Mouse (Mus musculus): Measurements from ENCODE around the gene Eci2. TPM values are rescaled to one million over a fixed set of nuclear protein-coding genes. Genes with fewer than 3 reads are reported as not detected.
"Not testable (repeated sequence)": the region's sequence is repeated elsewhere in the genome, so short reads cannot be mapped to it uniquely, and the experiment has no call there.

Eci2 gene
- polyA plus RNA-seq, 1 experiment from 2014 or later, result 96.4 TPM

DNA sequence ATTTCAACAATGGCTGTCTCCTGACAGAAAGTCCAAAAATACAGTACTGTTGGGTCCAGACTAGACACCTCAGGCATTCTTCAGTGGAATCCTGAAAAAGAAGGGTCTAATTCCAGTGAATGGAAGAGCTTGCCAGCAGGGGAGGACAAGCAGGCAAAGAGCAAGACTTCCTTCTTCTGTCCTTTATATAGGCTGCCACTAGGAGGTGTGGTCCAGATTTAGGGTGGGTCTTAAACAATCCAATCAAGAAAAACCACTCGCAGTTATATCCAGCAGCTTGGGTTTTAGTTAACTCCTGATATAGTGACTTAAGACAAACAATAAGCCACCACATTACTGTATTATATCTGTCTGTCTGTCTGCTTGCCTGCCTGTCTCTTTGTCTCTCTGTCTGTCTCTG, 53.1 kb downstream of the Eci2 start:
- WGBS, result 86% methylated on average over 1 of the region's 1 CpGs
- no peak for ATAC-seq (ENCODE audit: low read depth)
- H3K4me2 ChIP-seq (ENCODE audit: low read depth, low read length), result no peak overlapping the region

DNA sequence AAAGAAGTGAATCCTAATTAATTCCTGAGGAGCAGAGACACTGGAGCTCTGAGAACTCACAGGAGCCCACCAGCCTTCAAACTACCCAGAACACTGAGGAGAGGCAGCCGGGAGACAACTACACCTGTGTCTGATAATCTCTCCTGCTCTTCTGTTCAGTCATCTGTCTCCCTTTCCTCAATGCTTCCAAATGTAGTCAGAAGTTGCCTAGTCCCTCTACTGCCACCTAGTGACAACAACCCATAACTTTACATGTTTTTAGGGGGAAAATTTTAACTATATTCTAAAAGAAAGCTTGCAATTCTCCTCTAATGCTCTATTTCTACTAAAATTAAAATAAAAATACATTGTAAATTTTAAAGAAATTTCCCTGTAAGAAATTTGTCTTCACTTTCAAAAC, 53.7 kb downstream of the Eci2 start:
- no peak overlapping the region for H3K9ac ChIP-seq (replicated peaks; ENCODE audit: low read depth, low read length)
- H3K9me3 ChIP-seq (ENCODE audit: control insufficient read depth, low read length), result no peaks in the 10 kb centered on the region
- H3K4me2 ChIP-seq (ENCODE audit: low read depth, low read length), result no peak overlapping the region
- no peak for ATAC-seq (ENCODE audit: low read depth)
- no peak overlapping the region for H3K4me3 ChIP-seq (ENCODE audit: low read depth, low read length)
- no peaks in the 10 kb centered on the region for H3K27me3 ChIP-seq (ENCODE audit: control insufficient read depth, insufficient read depth, low read length)
- H3K4me1 ChIP-seq (ENCODE audit: control insufficient read depth, insufficient read depth, low read length), result no peaks in the 10 kb centered on the region
- H3K27ac ChIP-seq (ENCODE audit: low read depth, low read length), result no peak overlapping the region
- WGBS, result 55% methylated on average over 1 of the region's 1 CpGs
- H3K36me3 ChIP-seq (ENCODE audit: control insufficient read depth, insufficient read depth, low read length), result peaks cover 14% of the 10 kb centered on the region

More for the DNA sequence above, 53.1 kb downstream of the Eci2 start:
- no peak overlapping the region for H3K4me3 ChIP-seq (ENCODE audit: low read depth, low read length)
- H3K9me3 ChIP-seq (ENCODE audit: control insufficient read depth, low read length), result no peaks in the 10 kb centered on the region
- H3K9ac ChIP-seq (replicated peaks; ENCODE audit: low read depth, low read length), result no peak overlapping the region
- no peaks in the 10 kb centered on the region for H3K27me3 ChIP-seq (ENCODE audit: control insufficient read depth, insufficient read depth, low read length)
- H3K27ac ChIP-seq (ENCODE audit: low read depth, low read length), result no peak overlapping the region
- H3K4me1 ChIP-seq (ENCODE audit: control insufficient read depth, insufficient read depth, low read length), result no peaks in the 10 kb centered on the region
- H3K36me3 ChIP-seq (ENCODE audit: control insufficient read depth, insufficient read depth, low read length), result peaks cover 18% of the 10 kb centered on the region

DNA sequence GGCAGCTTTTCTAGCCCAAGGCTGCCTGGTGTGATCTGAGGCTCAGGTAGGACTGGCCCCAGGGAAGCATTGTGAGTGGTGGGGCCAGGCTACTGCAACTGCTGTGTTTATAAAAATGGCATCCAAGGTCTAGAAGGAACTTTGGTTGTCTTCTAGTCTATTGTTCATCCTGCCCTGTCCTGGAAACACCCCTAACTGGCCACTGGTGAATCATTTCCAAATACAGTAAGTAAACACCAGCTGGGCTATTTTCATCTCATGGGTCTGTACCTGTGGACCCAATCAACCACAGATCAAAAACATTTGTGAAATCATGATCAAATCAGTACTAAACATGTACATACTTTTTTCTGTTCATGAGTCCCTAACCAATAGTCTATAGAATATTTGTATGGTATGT, 54.4 kb downstream of the Eci2 start:
- not testable (repeated sequence) for H3K9me3 ChIP-seq (ENCODE audit: control insufficient read depth, low read length); H3K4me3 ChIP-seq (ENCODE audit: low read depth, low read length); H3K4me1 ChIP-seq (ENCODE audit: control insufficient read depth, insufficient read depth, low read length); H3K4me2 ChIP-seq (ENCODE audit: low read depth, low read length); H3K27ac ChIP-seq (ENCODE audit: low read depth, low read length); H3K9ac ChIP-seq (replicated peaks; ENCODE audit: low read depth, low read length); H3K36me3 ChIP-seq (ENCODE audit: control insufficient read depth, insufficient read depth, low read length); ATAC-seq (ENCODE audit: low read depth); H3K27me3 ChIP-seq (ENCODE audit: control insufficient read depth, insufficient read depth, low read length)

- WGBS, result 65% methylated on average over 9 of the region's 9 CpGs
- not testable (repeated sequence) for H3K4me2 ChIP-seq (ENCODE audit: low read depth, low read length); H3K27ac ChIP-seq (ENCODE audit: low read depth, low read length); H3K27me3 ChIP-seq (ENCODE audit: control insufficient read depth, insufficient read depth, low read length); ATAC-seq (ENCODE audit: low read depth); H3K9ac ChIP-seq (replicated peaks; ENCODE audit: low read depth, low read length); H3K36me3 ChIP-seq (ENCODE audit: control insufficient read depth, insufficient read depth, low read length); H3K4me1 ChIP-seq (ENCODE audit: control insufficient read depth, insufficient read depth, low read length); H3K9me3 ChIP-seq (ENCODE audit: control insufficient read depth, low read length); H3K4me3 ChIP-seq (ENCODE audit: low read depth, low read length)
These were observed 61.2 kb downstream of the Eci2 start for GRCm38 (mm10) chr13:34965647-34966046.

DNA sequence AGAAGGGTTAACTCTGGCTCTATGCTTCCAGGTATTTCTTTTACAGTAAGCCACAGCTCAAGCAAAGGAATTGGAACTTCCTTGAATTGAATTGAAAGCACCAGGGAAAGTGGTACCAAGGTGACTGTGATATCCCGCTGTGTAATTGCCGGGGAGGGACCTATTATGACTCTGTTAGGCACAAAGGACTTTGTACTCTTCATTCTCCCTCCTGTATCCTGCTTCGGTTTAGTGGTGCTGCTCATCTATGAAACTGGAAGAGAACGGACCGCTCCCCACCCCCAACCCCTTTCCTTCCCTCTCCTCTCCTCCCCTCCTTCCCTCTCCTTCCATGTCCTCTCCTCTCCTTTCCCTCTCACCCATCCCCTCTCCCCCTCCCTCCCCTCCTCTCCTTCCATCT, 62.0 kb downstream of the Eci2 start:
- peak overlapping the region; percentile 29 for H3K4me3 ChIP-seq (ENCODE audit: low read depth, low read length)
- no peaks in the 10 kb centered on the region for H3K27me3 ChIP-seq (ENCODE audit: control insufficient read depth, insufficient read depth, low read length)
- no peak overlapping the region for H3K27ac ChIP-seq (ENCODE audit: low read depth, low read length)
- peak overlapping the region; percentile 63 for H3K4me2 ChIP-seq (ENCODE audit: low read depth, low read length)
- no peak overlapping the region for H3K9ac ChIP-seq (replicated peaks; ENCODE audit: low read depth, low read length)
- H3K36me3 ChIP-seq (ENCODE audit: control insufficient read depth, insufficient read depth, low read length), result no peaks in the 10 kb centered on the region
- WGBS, result 1% methylated on average over 5 of the region's 5 CpGs
- no peak for ATAC-seq (ENCODE audit: low read depth)
- no peaks in the 10 kb centered on the region for H3K9me3 ChIP-seq (ENCODE audit: control insufficient read depth, low read length)
- H3K4me1 ChIP-seq (ENCODE audit: control insufficient read depth, insufficient read depth, low read length), result 0 out of 2 replicates have a peak, but pooled peaks cover 5% of the 10 kb centered on the region

GRCm38 (mm10) chr13:34964419-34964818, 62.5 kb downstream of the Eci2 start:
- 0 out of 2 replicates have a peak, but pooled peaks cover 5% of the 10 kb centered on the region for H3K4me1 ChIP-seq (ENCODE audit: control insufficient read depth, insufficient read depth, low read length)
- peak overlapping the region; percentile 29 for H3K4me3 ChIP-seq (ENCODE audit: low read depth, low read length)
- WGBS, result 4% methylated on average over 14 of the region's 14 CpGs
- peak overlapping the region; percentile 63 for H3K4me2 ChIP-seq (ENCODE audit: low read depth, low read length)
- no peaks in the 10 kb centered on the region for H3K36me3 ChIP-seq (ENCODE audit: control insufficient read depth, insufficient read depth, low read length)
- H3K9me3 ChIP-seq (ENCODE audit: control insufficient read depth, low read length), result no peaks in the 10 kb centered on the region
- no peak overlapping the region for H3K27ac ChIP-seq (ENCODE audit: low read depth, low read length)
- ATAC-seq (ENCODE audit: low read depth), result peak; percentile 57
- H3K9ac ChIP-seq (replicated peaks; ENCODE audit: low read depth, low read length), result no peak overlapping the region
- H3K27me3 ChIP-seq (ENCODE audit: control insufficient read depth, insufficient read depth, low read length), result no peaks in the 10 kb centered on the region

GRCm38 (mm10) chr13:34963511-34964397, 63.1 kb downstream of the Eci2 start, which contains the start of gene Eci3:
Eci3 (minus strand) TSS chr13:34963810.
- peak; percentile 73 for ATAC-seq (ENCODE audit: low read depth)
- Histone ChIP-seq H3K27me3 (ENCODE audit: control insufficient read depth, insufficient read depth, low read length) (no peaks in the 10 kb centered on the region), H3K9me3 (ENCODE audit: control insufficient read depth, low read length) (no peaks in the 10 kb centered on the region), H3K4me2 (ENCODE audit: low read depth, low read length) (peak within 1 kb of the TSS; percentile 63), H3K9ac (replicated peaks; ENCODE audit: low read depth, low read length) (peak within 1 kb of the TSS; percentile 28; the same call in 1 of the 2 replicates), H3K36me3 (ENCODE audit: control insufficient read depth, insufficient read depth, low read length) (no peaks in the 10 kb centered on the region), H3K4me3 (ENCODE audit: low read depth, low read length) (peak within 1 kb of the TSS; percentile 29), H3K27ac (ENCODE audit: low read depth, low read length) (no peak within 1 kb of the TSS), H3K4me1 (ENCODE audit: control insufficient read depth, insufficient read depth, low read length) (0 out of 2 replicates have a peak, but pooled peaks cover 5% of the 10 kb centered on the region)
- WGBS, result 4% methylated on average over 32 of the region's 32 CpGs

GRCm38 (mm10) chr13:34960996-34961770, 65.7 kb downstream of the Eci2 start:
- H3K9ac ChIP-seq (replicated peaks; ENCODE audit: low read depth, low read length), result no peak overlapping the region
- 93% methylated on average over 4 of the region's 4 CpGs for WGBS
- H3K9me3 ChIP-seq (ENCODE audit: control insufficient read depth, low read length), result no peaks in the 10 kb centered on the region
- H3K36me3 ChIP-seq (ENCODE audit: control insufficient read depth, insufficient read depth, low read length), result no peaks in the 10 kb centered on the region
- H3K4me2 ChIP-seq (ENCODE audit: low read depth, low read length), result no peak overlapping the region
- H3K27me3 ChIP-seq (ENCODE audit: control insufficient read depth, insufficient read depth, low read length), result no peaks in the 10 kb centered on the region
- H3K27ac ChIP-seq (ENCODE audit: low read depth, low read length), result no peak overlapping the region
- ATAC-seq (ENCODE audit: low read depth), result no peak
- no peak overlapping the region for H3K4me3 ChIP-seq (ENCODE audit: low read depth, low read length)
- H3K4me1 ChIP-seq (ENCODE audit: control insufficient read depth, insufficient read depth, low read length), result 0 out of 2 replicates have a peak, but pooled peaks cover 5% of the 10 kb centered on the region

DNA sequence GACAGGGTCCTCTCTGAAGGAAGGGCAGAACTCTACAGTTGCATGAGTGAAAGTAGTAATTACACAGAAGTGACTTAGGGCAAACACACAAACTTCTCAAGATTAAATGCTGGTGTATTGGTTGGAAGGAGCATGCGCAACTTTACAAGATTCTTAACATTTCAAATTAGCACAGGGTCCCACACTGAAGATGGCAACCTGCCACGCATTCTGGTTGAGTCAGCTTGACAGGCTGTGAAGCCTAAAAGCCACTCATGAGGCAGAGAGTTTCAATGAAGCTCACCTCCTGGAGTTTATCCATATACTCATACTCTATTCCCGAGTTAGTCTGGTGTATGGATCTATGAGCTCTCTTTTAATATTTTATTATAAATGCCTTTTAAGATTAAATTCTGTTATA, 68.7 kb downstream of the Eci2 start:
- not testable (repeated sequence) for H3K9ac ChIP-seq (replicated peaks; ENCODE audit: low read depth, low read length); ATAC-seq (ENCODE audit: low read depth); H3K4me1 ChIP-seq (ENCODE audit: control insufficient read depth, insufficient read depth, low read length); H3K4me2 ChIP-seq (ENCODE audit: low read depth, low read length); H3K27me3 ChIP-seq (ENCODE audit: control insufficient read depth, insufficient read depth, low read length); H3K27ac ChIP-seq (ENCODE audit: low read depth, low read length); H3K36me3 ChIP-seq (ENCODE audit: control insufficient read depth, insufficient read depth, low read length); H3K4me3 ChIP-seq (ENCODE audit: low read depth, low read length); H3K9me3 ChIP-seq (ENCODE audit: control insufficient read depth, low read length)
- 88% methylated on average over 3 of the region's 3 CpGs for WGBS

All from neural tube, embryonic 14.5 days (tissue).